ENCODE assay signal across 23 mouse cellular contexts in genomic region chr5:45565829-45566228, GRCm38 (mm10). TPM values are rescaled to one million over a fixed set of nuclear protein-coding genes. Genes with fewer than 3 reads are reported as not detected.
DNase-seq lines count a peak whose midpoint lies in the region; ATAC-seq and TF ChIP-seq lines count a peak whose summit lies in the region.
"Had no signal": no experiment of that assay in that cellular context is flagged by ENCODE, and none has a peak within 500 bp of the region (broad histone marks: within the 10 kb centered on the region; RNA-seq: fewer than 3 reads in every experiment).

No protein-coding gene starts in this region.

- H3K27ac ChIP-seq in hindbrain, postnatal 0 days: no peak overlapping the region
- no peak overlapping the region for H3K27ac ChIP-seq in hindbrain, embryonic 16.5 days (ENCODE audit: low read depth, low read length)

- no peaks in the 10 kb centered on the region for H3K4me1 ChIP-seq in hindbrain, postnatal 0 days (ENCODE audit: insufficient read depth, low read length)
- H3K4me1 ChIP-seq in hindbrain, embryonic 16.5 days (ENCODE audit: control insufficient read depth, insufficient read depth, low read depth, low read length): no peaks in the 10 kb centered on the region

- no peak overlapping the region for H3K4me2 ChIP-seq in hindbrain, postnatal 0 days (ENCODE audit: low read depth, low read length)
- H3K4me2 ChIP-seq in hindbrain, embryonic 16.5 days (ENCODE audit: low read length): no peak overlapping the region

- TF ChIP-seq POLR2A in brain, embryonic 14.5 days (IDR thresholded peaks at IDR 0.05; ENCODE audit: borderline replicate concordance, extremely low read depth, insufficient read depth, insufficient read length, poor library complexity, severe bottlenecking): no peak

- no peaks in the 10 kb centered on the region for H3K9me3 ChIP-seq in hindbrain, postnatal 0 days (ENCODE audit: low read length)
- no peaks in the 10 kb centered on the region for H3K9me3 ChIP-seq in hindbrain, embryonic 16.5 days (ENCODE audit: control insufficient read depth, low read length)
- H3K9me3 ChIP-seq: G1E had no signal

- ATAC-seq in hindbrain, postnatal 0 days: peak; percentile 55; the same call in 1 of the 2 replicates
- ATAC-seq in hindbrain, embryonic 16.5 days: no peak
- ATAC-seq: activated CD4-positive, CD25-positive, alpha-beta regulatory T cell, adult 4 months; CD4-positive, CD25-positive, alpha-beta regulatory T cell, adult 4 months; Patski had no signal

- H3K9ac ChIP-seq in hindbrain, postnatal 0 days (replicated peaks; ENCODE audit: low read length): no peak overlapping the region
- H3K9ac ChIP-seq in hindbrain, embryonic 16.5 days (ENCODE audit: low read depth, low read length): no peak overlapping the region

- 91% methylated on average over 1 of the region's 1 CpGs for WGBS in hindbrain, postnatal 0 days
- WGBS in hindbrain, embryonic 16.5 days: 80% methylated on average over 1 of the region's 1 CpGs

- no peak for DNase-seq in hindbrain, postnatal 0 days (ENCODE audit: low spot score)
- peak; percentile 58 for DNase-seq in retina, postnatal 1 day
- no peak for DNase-seq in retina, embryonic 14.5 days (ENCODE audit: low spot score)
- DNase-seq in Muller cell, postnatal 12 days (ENCODE audit: inconsistent ontology term): peak; percentile 77
- DNase-seq in brain, embryonic 14.5 days (ENCODE audit: low read depth): peak; percentile 15
- no peak for DNase-seq in embryo, embryonic 11 days
- no peak for DNase-seq in layer of hippocampus, adult 11-12 months (ENCODE audit: low spot score)
- DNase-seq: adrenal gland, adult 2 months; adrenal gland, adult 8-10 months; adrenal gland, postnatal 10 days; adrenal gland, postnatal 14 days; adrenal gland, postnatal 25 days; adrenal gland, postnatal 36 days; B cell, adult 2 months; cerebellum, adult 11 months; cerebellum, adult 11-12 months; cerebellum, adult 18-20 months; cerebellum, adult 2 months had no signal

- H3K27me3 ChIP-seq in hindbrain, postnatal 0 days (ENCODE audit: insufficient read depth, low read length): no peaks in the 10 kb centered on the region
- no peaks in the 10 kb centered on the region for H3K27me3 ChIP-seq in hindbrain, embryonic 16.5 days (replicated peaks; ENCODE audit: control insufficient read depth, insufficient read depth, low read length)

- H3K36me3 ChIP-seq in hindbrain, postnatal 0 days (ENCODE audit: insufficient read depth, low read length): no peaks in the 10 kb centered on the region
- no peaks in the 10 kb centered on the region; the same call in 1 of the 2 replicates for H3K36me3 ChIP-seq in hindbrain, embryonic 16.5 days (ENCODE audit: control insufficient read depth, insufficient read depth, low read length)
- H3K36me3 ChIP-seq: G1E had no signal

- H3K4me3 ChIP-seq in hindbrain, postnatal 0 days (ENCODE audit: low read length): no peak overlapping the region
- H3K4me3 ChIP-seq in hindbrain, embryonic 16.5 days (ENCODE audit: low read length): no peak overlapping the region

- no peak for TF ChIP-seq CTCF in hindbrain, postnatal 0 days (IDR thresholded peaks at IDR 0.05; ENCODE audit: low read depth)
- TF ChIP-seq CTCF in brain, embryonic 14.5 days (IDR thresholded peaks at IDR 0.05; ENCODE audit: borderline replicate concordance, extremely low read depth, insufficient read depth, insufficient read length): no peak

RNA-seq across cellular contexts. Expression of gene Med28, which starts 45.8 kb away (rescaled TPM):
- total RNA-seq in hindbrain, postnatal 0 days (2014; rRNA removed): 27.7 and 71.0 TPM in 2 replicates
- 222 and 232 TPM in 2 replicates for polyA plus RNA-seq in hindbrain, postnatal 0 days (2015; fragmentation: Nextera tagmentation; extraction: Ambion mirVana)
- polyA plus RNA-seq in hindbrain, embryonic 16.5 days (2015; fragmentation: Nextera tagmentation; extraction: Ambion mirVana): 243 and 250 TPM in 2 replicates
- 133 and 165 TPM in 2 replicates for polyA plus RNA-seq in brain, embryonic 14.5 days (2012; rRNA removed)

Comparison
In these comparisons a context has a peak if more than half of its experiments do, and no peak if none do; other contexts are left out.
1. DNase-seq: peak in retina, postnatal 1 day (single experiment), Muller cell, postnatal 12 days (single experiment) and brain, embryonic 14.5 days (single experiment); none in hindbrain, postnatal 0 days (single experiment), retina, embryonic 14.5 days (single experiment), embryo, embryonic 11 days (single experiment) and layer of hippocampus, adult 11-12 months (single experiment).